Mouse (Mus musculus): ENCODE data around the gene Tgds.
"Not testable (repeated sequence)": the region's sequence is repeated elsewhere in the genome, so short reads cannot be mapped to it uniquely, and the experiment has no call there.

Gene Tgds

GRCm38 (mm10) chr14:118132642-118132977 lies at the start of gene Tgds:
Gene Tgds (minus strand): TSS chr14:118132755.
- DNase-seq: peak; percentile 97 to 99

GRCm38 (mm10) chr14:118180711-118181177 lies 48.2 kb upstream of the Tgds start:
- DNase-seq: peak; percentile 28 to 53

- DNase-seq: peak; percentile 73 to 79
Observed at GRCm38 (mm10) chr14:118180117-118180557, 47.6 kb upstream of the Tgds start.

GRCm38 (mm10) chr14:118179701-118180100 lies 47.1 kb upstream of the Tgds start:
- no peak for DNase-seq

GRCm38 (mm10) chr14:118179251-118179650 lies 46.7 kb upstream of the Tgds start:
- no peak for DNase-seq

- no peak for DNase-seq
Observed at GRCm38 (mm10) chr14:118175694-118176085, 43.1 kb upstream of the Tgds start.

GRCm38 (mm10) chr14:118175071-118175693 lies 42.6 kb upstream of the Tgds start:
- no peak for DNase-seq

GRCm38 (mm10) chr14:118173590-118174203 lies 41.1 kb upstream of the Tgds start:
- no peak for DNase-seq

- no peak for DNase-seq
Observed at GRCm38 (mm10) chr14:118168776-118169175, 36.2 kb upstream of the Tgds start.

- DNase-seq: no peak
Observed at GRCm38 (mm10) chr14:118162640-118163039, 30.1 kb upstream of the Tgds start.

GRCm38 (mm10) chr14:118161751-118162150 lies 29.2 kb upstream of the Tgds start:
- DNase-seq: no peak

- DNase-seq: peak; percentile 47 to 62
Observed at GRCm38 (mm10) chr14:118157146-118157545, 24.6 kb upstream of the Tgds start.

- DNase-seq: no peak
Observed at GRCm38 (mm10) chr14:118156740-118157139, 24.2 kb upstream of the Tgds start.

- DNase-seq: not testable (repeated sequence)
Observed at GRCm38 (mm10) chr14:118156056-118156455, 23.5 kb upstream of the Tgds start.

- DNase-seq: no peak
Observed at GRCm38 (mm10) chr14:118152294-118152651, 19.7 kb upstream of the Tgds start.

GRCm38 (mm10) chr14:118151651-118152293 lies 19.2 kb upstream of the Tgds start:
- peak; percentile 17 to 46 for DNase-seq

GRCm38 (mm10) chr14:118150656-118151551 lies 18.3 kb upstream of the Tgds start:
- DNase-seq: no peak

- DNase-seq: no peak
Observed at GRCm38 (mm10) chr14:118148554-118148953, 16.0 kb upstream of the Tgds start.

- DNase-seq: no peak
Observed at GRCm38 (mm10) chr14:118148046-118148445, 15.5 kb upstream of the Tgds start.

- no peak for DNase-seq
Observed at GRCm38 (mm10) chr14:118142283-118142682, 9.7 kb upstream of the Tgds start.

- no peak for DNase-seq
Observed at GRCm38 (mm10) chr14:118137487-118137886, 4.9 kb upstream of the Tgds start.

- peak; percentile 97 for DNase-seq
Observed at GRCm38 (mm10) chr14:118136744-118137452, 4.3 kb upstream of the Tgds start, which contains the start of gene Gpr180. Gene Gpr180 (plus strand): TSS chr14:118137158.
